Mouse (Mus musculus): ENCODE results near the gene D11Wsu47e. TPM values are rescaled to one million over a fixed set of nuclear protein-coding genes. Genes with fewer than 3 reads are reported as not detected.

The D11Wsu47e gene
- polyA plus RNA-seq, 1 experiment from 2014 or later = 22.8 TPM

- no peak overlapping the region for H3K4me3 ChIP-seq
- no peak overlapping the region for H3K27ac ChIP-seq
- peaks cover 46% of the 10 kb centered on the region for H3K36me3 ChIP-seq
- H3K9ac ChIP-seq = no peak overlapping the region
- WGBS = 71% methylated on average over 8 of the region's 8 CpGs
- H3K4me2 ChIP-seq (replicated peaks) = no peak overlapping the region
- H3K27me3 ChIP-seq (replicated peaks) = no peaks in the 10 kb centered on the region
- H3K4me1 ChIP-seq = peaks cover 45% of the 10 kb centered on the region
- H3K9me3 ChIP-seq = no peaks in the 10 kb centered on the region
- ATAC-seq (ENCODE audit: low FRiP score, low read depth) = no peak
Measured at GRCm38 (mm10) chr11:113729917-113730316, 45.7 kb downstream of the D11Wsu47e start.

GRCm38 (mm10) chr11:113730879-113731278 is 46.7 kb downstream of the D11Wsu47e start:
- Histone ChIP-seq H3K9me3 (no peaks in the 10 kb centered on the region), H3K4me3 (no peak overlapping the region), H3K4me2 (replicated peaks) (no peak overlapping the region), H3K9ac (no peak overlapping the region), H3K4me1 (peaks cover 47% of the 10 kb centered on the region), H3K36me3 (peaks cover 36% of the 10 kb centered on the region), H3K27ac (no peak overlapping the region), H3K27me3 (replicated peaks) (no peaks in the 10 kb centered on the region)
- ATAC-seq (ENCODE audit: low FRiP score, low read depth) = no peak
- 80% methylated on average over 3 of the region's 3 CpGs for WGBS

DNA sequence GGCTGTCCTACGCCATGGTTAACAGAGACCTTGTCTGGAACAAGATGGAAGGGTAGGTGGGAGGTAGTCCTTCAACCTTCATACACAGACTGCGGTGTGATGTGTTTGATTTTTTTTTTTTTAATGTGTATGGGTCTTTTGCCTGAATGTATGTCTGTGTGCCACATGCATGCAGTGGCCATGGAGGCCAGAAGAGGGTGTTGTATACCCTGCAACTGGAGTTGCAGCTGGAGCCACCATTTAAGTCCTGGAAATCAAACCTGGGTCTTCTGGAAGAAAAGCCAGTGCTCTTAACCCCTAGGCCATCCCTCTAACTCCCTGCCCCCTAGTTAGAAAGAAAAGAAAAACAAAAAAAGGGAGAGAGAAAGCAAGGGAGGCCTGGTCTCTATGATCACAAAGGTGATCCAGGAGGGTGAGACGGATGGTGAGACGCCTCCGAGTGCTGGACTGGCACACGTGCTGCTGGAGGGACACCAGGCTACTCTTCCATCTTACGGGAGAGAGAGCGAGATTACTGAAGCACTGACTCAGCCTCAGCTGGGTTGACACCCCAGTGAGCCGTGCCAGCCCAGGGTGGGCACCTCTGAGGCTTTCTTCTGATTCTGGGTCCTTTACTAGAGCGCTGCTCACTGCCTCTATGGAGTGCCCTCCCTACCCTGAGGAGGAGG is 47.9 kb downstream of the D11Wsu47e start:
- peaks cover 24% of the 10 kb centered on the region for H3K36me3 ChIP-seq
- no peak for ATAC-seq (ENCODE audit: low FRiP score, low read depth)
- H3K27me3 ChIP-seq (replicated peaks) = no peaks in the 10 kb centered on the region
- H3K4me1 ChIP-seq = peaks cover 45% of the 10 kb centered on the region
- 94% methylated on average over 10 of the region's 10 CpGs for WGBS
- no peak overlapping the region for H3K27ac ChIP-seq
- H3K4me3 ChIP-seq = no peak overlapping the region
- H3K9me3 ChIP-seq = no peaks in the 10 kb centered on the region
- 0 out of 2 replicates have a peak overlapping the region, but pooled peaks have one; percentile 21 for H3K9ac ChIP-seq
- H3K4me2 ChIP-seq (replicated peaks) = no peak overlapping the region

- Histone ChIP-seq H3K4me2 (replicated peaks) (no peak overlapping the region; the same call in 1 of the 2 replicates), H3K9ac (no peak overlapping the region; the same call in 1 of the 2 replicates), H3K9me3 (no peaks in the 10 kb centered on the region), H3K27me3 (replicated peaks) (no peaks in the 10 kb centered on the region), H3K36me3 (peaks cover 7% of the 10 kb centered on the region), H3K4me3 (no peak overlapping the region), H3K27ac (no peak overlapping the region), H3K4me1 (peaks cover 49% of the 10 kb centered on the region)
- peak; percentile 27; the same call in 1 of the 2 replicates for ATAC-seq (ENCODE audit: low FRiP score, low read depth)
- WGBS = 52% methylated on average over 6 of the region's 6 CpGs
Measured at GRCm38 (mm10) chr11:113733631-113734364, 49.6 kb downstream of the D11Wsu47e start.

DNA sequence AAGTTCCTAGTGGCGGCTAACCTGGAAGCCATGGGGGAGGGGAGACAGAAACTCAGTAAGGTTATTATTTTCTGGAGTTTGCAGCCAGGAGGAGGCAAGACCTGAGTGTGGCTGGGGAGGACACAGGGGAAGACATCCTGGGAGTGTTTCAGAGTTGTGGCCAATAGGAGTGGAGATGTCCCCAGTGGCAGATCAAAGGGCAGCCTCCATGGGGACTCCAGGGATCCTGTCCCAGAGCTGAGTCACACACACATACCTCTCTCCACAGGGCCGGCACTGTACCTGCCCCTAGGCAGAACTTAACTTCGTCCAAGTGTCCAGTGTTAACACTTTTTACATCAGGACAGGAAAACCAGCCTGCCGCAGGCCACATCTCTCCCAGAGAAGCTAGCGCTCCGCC is 50.9 kb downstream of the D11Wsu47e start:
- Histone ChIP-seq H3K9me3 (no peaks in the 10 kb centered on the region), H3K4me3 (no peak overlapping the region), H3K36me3 (peaks cover 3% of the 10 kb centered on the region), H3K4me2 (replicated peaks) (no peak overlapping the region), H3K27me3 (replicated peaks) (no peaks in the 10 kb centered on the region), H3K4me1 (peaks cover 55% of the 10 kb centered on the region), H3K27ac (no peak overlapping the region), H3K9ac (no peak overlapping the region)
- ATAC-seq (ENCODE audit: low FRiP score, low read depth) = no peak
- WGBS = 71% methylated on average over 6 of the region's 6 CpGs

- ATAC-seq (ENCODE audit: low FRiP score, low read depth) = no peak
- Histone ChIP-seq H3K27ac (no peak overlapping the region), H3K9me3 (no peaks in the 10 kb centered on the region), H3K36me3 (peaks cover 16% of the 10 kb centered on the region), H3K4me2 (replicated peaks) (no peak overlapping the region), H3K9ac (no peak overlapping the region), H3K4me3 (no peak overlapping the region), H3K4me1 (peaks cover 60% of the 10 kb centered on the region), H3K27me3 (replicated peaks) (no peaks in the 10 kb centered on the region)
- 80% methylated on average over 11 of the region's 11 CpGs for WGBS
Measured at GRCm38 (mm10) chr11:113736848-113737552, 52.8 kb downstream of the D11Wsu47e start.

- WGBS = 94% methylated on average over 3 of the region's 3 CpGs
- no peaks in the 10 kb centered on the region for H3K9me3 ChIP-seq
- no peak for ATAC-seq (ENCODE audit: low FRiP score, low read depth)
- no peaks in the 10 kb centered on the region for H3K27me3 ChIP-seq (replicated peaks)
- H3K4me1 ChIP-seq = peaks cover 60% of the 10 kb centered on the region
- no peak overlapping the region for H3K9ac ChIP-seq
- H3K27ac ChIP-seq = no peak overlapping the region
- peaks cover 21% of the 10 kb centered on the region for H3K36me3 ChIP-seq
- no peak overlapping the region for H3K4me3 ChIP-seq
- no peak overlapping the region for H3K4me2 ChIP-seq (replicated peaks)
Measured at GRCm38 (mm10) chr11:113737553-113737854, 53.3 kb downstream of the D11Wsu47e start.

DNA sequence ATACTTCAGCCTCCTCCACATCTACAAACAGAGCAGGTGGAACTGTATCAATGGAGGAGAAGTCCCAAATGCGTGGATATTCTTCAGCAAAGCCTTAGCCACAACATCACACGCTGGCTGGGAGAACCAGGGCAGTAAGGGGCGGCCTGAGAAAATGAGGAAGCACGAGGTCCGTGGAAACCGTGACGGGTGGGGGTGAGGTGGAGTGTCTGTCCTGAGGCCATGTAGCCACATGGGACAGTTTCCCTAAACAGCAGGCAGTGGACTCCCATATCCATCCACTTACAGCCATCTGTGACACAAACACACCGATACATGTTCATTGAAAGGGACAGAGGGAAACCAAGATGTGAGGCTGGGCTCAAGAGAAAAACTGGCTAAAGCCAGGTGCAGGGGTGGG is 53.7 kb downstream of the D11Wsu47e start:
- H3K4me3 ChIP-seq = no peak overlapping the region
- H3K36me3 ChIP-seq = peaks cover 24% of the 10 kb centered on the region
- H3K9me3 ChIP-seq = no peaks in the 10 kb centered on the region; the same call in 1 of the 2 replicates
- ATAC-seq (ENCODE audit: low FRiP score, low read depth) = no peak
- no peak overlapping the region for H3K27ac ChIP-seq
- H3K9ac ChIP-seq = no peak overlapping the region
- H3K4me2 ChIP-seq (replicated peaks) = no peak overlapping the region
- no peaks in the 10 kb centered on the region for H3K27me3 ChIP-seq (replicated peaks)
- 80% methylated on average over 8 of the region's 8 CpGs for WGBS
- peaks cover 60% of the 10 kb centered on the region for H3K4me1 ChIP-seq

GRCm38 (mm10) chr11:113739213-113739612 is 55.0 kb downstream of the D11Wsu47e start:
- Histone ChIP-seq H3K27ac (no peak overlapping the region), H3K9me3 (no peaks in the 10 kb centered on the region; the same call in 1 of the 2 replicates), H3K27me3 (replicated peaks) (no peaks in the 10 kb centered on the region), H3K4me1 (peaks cover 49% of the 10 kb centered on the region), H3K4me2 (replicated peaks) (no peak overlapping the region), H3K36me3 (peaks cover 35% of the 10 kb centered on the region), H3K9ac (no peak overlapping the region), H3K4me3 (no peak overlapping the region)
- 90% methylated on average over 8 of the region's 8 CpGs for WGBS
- no peak for ATAC-seq (ENCODE audit: low FRiP score, low read depth)

- H3K4me1 ChIP-seq = peaks cover 41% of the 10 kb centered on the region
- H3K9me3 ChIP-seq = no peaks in the 10 kb centered on the region; the same call in 1 of the 2 replicates
- H3K4me2 ChIP-seq (replicated peaks) = no peak overlapping the region
- no peak overlapping the region for H3K9ac ChIP-seq
- no peak overlapping the region for H3K4me3 ChIP-seq
- 84% methylated on average over 7 of the region's 7 CpGs for WGBS
- peaks cover 40% of the 10 kb centered on the region for H3K36me3 ChIP-seq
- H3K27me3 ChIP-seq (replicated peaks) = no peaks in the 10 kb centered on the region
- ATAC-seq (ENCODE audit: low FRiP score, low read depth) = no peak
- no peak overlapping the region for H3K27ac ChIP-seq
Measured at GRCm38 (mm10) chr11:113740100-113740499, 55.9 kb downstream of the D11Wsu47e start.

DNA sequence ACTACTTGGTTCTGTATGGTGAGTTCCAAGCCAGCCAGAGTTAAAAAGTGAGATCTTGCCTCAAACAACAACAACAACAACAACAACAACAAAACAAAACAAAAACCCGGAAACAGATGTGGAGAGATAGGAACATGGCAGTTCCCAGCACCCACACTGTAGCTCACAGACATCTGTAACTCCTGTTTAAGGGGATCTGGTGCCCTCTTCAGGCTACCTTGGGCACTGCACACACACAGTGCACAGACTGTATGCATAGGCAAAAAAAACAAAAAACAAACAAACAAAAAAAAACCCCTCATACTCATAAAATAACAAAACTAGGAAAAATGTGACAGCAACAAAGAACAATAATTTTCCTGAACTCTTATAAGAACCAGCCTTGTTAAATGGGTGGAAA is 58.8 kb downstream of the D11Wsu47e start:
- no peak overlapping the region for H3K4me3 ChIP-seq
- ATAC-seq (ENCODE audit: low FRiP score, low read depth) = no peak
- H3K27me3 ChIP-seq (replicated peaks) = no peaks in the 10 kb centered on the region
- no peak overlapping the region for H3K27ac ChIP-seq
- peaks cover 49% of the 10 kb centered on the region for H3K4me1 ChIP-seq
- H3K9me3 ChIP-seq = no peaks in the 10 kb centered on the region; the same call in 1 of the 2 replicates
- H3K4me2 ChIP-seq (replicated peaks) = no peak overlapping the region
- no peak overlapping the region for H3K9ac ChIP-seq
- 84% methylated on average over 1 of the region's 1 CpGs for WGBS
- H3K36me3 ChIP-seq = peaks cover 50% of the 10 kb centered on the region

Measured in neural tube, embryonic 12.5 days (tissue).